Mouse (Mus musculus): ENCODE measurements around the gene Slc39a7.

Slc39a7 gene

GRCm38 (mm10) chr17:34031465-34032173 lies at the start of gene Slc39a7, which contains the start of gene Rxrb:
TSS of gene Slc39a7 (minus strand) at chr17:34031682.
TSS of gene Rxrb (plus strand) at chr17:34031812.
- DNase-seq (ENCODE audit: low spot score), result peak; percentile 98

- DNase-seq (ENCODE audit: low spot score), result peak; percentile 45
Observed at GRCm38 (mm10) chr17:34079621-34080020, 48.1 kb upstream of the Slc39a7 start.

GRCm38 (mm10) chr17:34079002-34079401 lies 47.5 kb upstream of the Slc39a7 start:
- no peak for DNase-seq (ENCODE audit: low spot score)

- no peak for DNase-seq (ENCODE audit: low spot score)
Observed at GRCm38 (mm10) chr17:34078148-34078547, 46.7 kb upstream of the Slc39a7 start.

DNA sequence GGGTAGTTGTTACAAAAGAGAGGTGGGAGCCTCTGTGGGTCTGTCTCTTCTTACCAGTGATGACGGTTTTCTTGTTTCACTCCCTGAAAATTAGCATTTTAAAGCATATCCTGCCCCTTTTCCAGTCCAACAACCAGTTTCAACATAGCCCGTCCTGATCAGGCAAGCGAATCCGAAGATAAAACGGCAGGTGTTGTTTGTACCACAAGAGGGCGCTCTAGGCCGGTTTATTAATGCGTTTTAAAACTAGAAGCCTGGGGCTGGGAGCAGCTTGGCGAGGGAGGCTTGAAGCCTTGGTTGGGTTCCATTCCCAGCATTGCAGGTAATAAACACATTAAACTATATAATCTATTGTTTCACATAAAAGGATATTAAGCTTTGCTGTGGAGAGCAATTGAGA lies 46.1 kb upstream of the Slc39a7 start:
- peak; percentile 78 for DNase-seq (ENCODE audit: low spot score)

DNA sequence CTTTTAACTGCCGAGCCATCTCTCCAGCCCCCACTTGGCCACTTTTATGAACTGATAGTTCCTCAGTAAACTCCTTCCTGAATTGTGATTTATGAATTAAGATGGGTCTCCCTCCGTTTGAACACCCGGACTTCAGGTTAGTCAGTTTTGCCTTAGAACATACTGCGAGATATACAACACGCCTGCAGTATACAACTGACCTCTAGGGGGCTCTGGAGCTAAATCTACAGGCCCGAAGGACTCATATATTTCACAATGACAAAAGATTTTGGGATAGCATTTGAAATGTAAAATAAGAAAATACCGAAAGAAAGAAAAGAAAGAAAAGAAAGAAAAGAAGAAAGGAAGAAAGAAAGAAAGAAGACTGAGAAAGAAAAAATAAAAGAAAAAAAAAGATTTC lies 43.8 kb upstream of the Slc39a7 start:
- DNase-seq (ENCODE audit: low spot score), result peak; percentile 84

DNA sequence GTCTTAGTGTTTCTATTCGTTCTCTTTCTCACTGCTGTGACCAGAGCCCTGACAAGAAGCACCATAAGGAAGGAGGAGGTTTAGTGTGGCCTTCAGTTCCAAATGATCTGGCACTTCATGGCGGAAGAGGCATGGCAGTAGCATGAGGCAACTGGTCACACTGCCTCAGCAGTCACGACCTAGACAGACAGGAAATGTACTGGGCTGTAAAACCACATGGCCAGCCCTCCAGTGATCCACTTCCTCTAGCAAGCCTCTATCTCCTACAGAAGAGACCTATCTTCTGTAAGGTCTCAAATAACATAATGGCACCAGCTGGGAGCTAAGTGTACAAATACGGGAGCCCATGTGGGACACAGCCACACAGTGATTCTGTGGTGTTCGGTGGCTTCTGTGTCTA lies 40.6 kb upstream of the Slc39a7 start:
- no peak for DNase-seq (ENCODE audit: low spot score)

GRCm38 (mm10) chr17:34068864-34069263 lies 37.4 kb upstream of the Slc39a7 start:
- no peak for DNase-seq (ENCODE audit: low spot score)

GRCm38 (mm10) chr17:34057224-34057623 lies 25.7 kb upstream of the Slc39a7 start:
- no peak for DNase-seq (ENCODE audit: low spot score)

GRCm38 (mm10) chr17:34047404-34048050 lies 16.0 kb upstream of the Slc39a7 start:
- no peak for DNase-seq (ENCODE audit: low spot score)

- no peak for DNase-seq (ENCODE audit: low spot score)
Observed at GRCm38 (mm10) chr17:34045941-34046340, 14.5 kb upstream of the Slc39a7 start.

DNA sequence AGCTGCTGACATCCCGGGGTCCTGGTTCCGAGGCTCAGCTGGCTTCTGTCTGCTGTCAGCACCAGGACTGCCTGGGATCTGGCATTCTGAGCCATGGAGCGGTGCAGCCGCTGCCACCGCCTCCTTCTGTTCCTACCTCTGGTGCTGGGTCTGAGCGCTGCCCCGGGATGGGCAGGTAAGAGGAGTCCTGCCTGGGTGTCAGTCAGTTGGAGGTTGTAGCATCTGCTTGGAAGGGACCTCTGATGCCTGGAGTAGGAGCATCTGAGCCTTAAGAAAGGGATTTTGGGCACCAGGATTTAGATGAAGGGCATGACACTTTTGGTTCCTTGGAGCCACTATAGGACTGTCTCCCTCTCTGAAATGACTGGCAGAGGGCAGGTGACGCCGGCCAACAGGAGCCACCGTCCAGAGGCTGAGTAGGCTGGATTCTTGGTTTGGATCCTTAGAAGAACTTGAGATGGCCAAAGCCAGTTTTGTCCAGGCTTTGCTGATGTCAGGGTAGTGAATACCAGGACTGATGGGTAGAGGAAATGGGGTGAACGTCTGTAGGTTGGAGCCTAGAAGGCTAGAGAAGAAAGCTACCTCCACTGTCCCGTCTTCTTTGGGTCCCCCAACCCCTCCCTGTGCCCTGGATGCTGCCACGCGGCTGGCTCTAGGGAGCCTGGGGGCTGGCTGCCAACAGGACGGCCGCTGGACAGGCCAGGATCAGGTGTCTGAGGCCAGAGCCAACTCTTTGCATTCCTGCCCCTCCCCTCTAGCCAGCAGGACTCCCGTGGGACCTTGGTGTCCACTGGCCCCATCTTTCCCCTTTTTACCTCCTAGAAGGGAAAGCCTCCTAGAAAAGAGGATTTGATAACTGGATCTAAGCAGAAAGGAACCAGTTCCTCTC lies 8.3 kb upstream of the Slc39a7 start:
- DNase-seq (ENCODE audit: low spot score), result peak; percentile 35

GRCm38 (mm10) chr17:34038878-34039561 lies 7.5 kb upstream of the Slc39a7 start, which contains the start of gene Col11a2:
TSS of gene Col11a2 (plus strand) at chr17:34039437.
- peak; percentile 38 for DNase-seq (ENCODE audit: low spot score)

GRCm38 (mm10) chr17:34038440-34038839 lies 7.0 kb upstream of the Slc39a7 start:
- DNase-seq (ENCODE audit: low spot score), result peak; percentile 75

DNA sequence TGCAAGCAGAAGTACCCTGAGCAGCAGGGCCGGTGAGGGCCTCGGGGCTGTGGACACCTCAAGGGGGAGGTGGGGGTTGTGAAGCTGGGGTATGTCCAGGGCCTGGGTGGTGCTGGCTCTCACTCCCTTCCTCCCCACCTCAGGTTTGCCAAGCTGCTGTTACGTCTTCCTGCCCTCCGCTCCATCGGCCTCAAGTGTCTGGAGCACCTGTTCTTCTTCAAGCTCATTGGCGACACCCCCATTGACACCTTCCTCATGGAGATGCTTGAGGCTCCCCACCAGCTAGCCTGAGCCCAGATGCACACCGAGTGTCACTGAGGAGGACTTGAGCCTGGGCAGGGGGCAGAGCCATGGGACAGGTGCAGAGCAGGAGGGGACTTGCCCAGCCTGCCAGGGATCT lies 5.8 kb upstream of the Slc39a7 start:
- DNase-seq (ENCODE audit: low spot score), result peak; percentile 12

DNA sequence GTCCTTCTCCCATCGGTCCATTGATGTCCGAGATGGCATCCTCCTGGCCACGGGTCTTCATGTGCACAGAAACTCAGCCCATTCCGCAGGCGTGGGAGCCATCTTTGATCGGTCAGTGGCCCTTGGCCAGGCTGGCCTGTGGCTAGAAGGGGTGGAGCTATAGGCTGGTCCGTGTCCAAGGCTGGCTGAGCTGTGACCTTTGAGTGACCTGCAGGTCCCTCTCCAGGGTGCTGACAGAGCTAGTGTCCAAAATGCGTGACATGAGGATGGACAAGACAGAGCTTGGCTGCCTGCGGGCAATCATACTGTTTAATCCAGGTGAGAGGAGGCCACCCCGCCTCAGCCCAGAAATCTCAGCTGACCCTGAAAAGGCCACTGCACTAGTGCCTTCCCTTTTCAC lies 5.2 kb upstream of the Slc39a7 start:
- DNase-seq (ENCODE audit: low spot score), result peak; percentile 45

DNA sequence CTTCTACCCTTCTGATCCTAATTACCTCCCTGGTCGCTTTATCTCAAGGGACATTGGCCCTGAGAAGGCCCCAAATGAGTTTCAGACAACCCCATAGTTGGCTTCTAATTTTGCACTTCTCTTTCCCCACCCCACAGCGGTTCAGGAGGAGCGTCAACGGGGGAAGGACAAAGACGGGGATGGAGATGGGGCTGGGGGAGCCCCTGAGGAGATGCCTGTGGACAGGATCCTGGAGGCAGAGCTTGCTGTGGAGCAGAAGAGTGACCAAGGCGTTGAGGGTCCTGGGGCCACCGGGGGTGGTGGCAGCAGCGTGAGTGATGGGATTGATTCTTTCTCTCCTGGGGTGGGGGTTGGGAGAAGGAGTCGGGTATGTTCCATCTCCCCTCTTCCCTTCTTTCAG lies 4.0 kb upstream of the Slc39a7 start:
- DNase-seq (ENCODE audit: low spot score), result no peak

DNA sequence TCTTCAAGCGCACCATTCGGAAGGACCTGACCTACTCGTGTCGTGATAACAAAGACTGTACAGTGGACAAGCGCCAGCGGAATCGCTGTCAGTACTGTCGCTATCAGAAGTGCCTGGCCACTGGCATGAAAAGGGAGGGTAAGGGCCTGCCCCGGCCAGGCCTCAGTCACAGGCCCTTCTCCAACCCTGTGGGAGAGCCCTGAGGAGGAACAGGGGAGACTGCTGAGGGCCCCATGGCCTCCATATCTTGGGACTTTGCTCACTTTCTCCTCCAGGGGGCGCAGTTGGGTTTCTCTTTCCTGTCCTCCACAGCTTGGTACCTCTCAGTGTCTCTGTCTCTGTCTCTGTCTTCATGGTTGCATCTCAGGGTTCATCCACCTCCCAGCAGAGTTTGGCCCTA lies 2.6 kb upstream of the Slc39a7 start:
- DNase-seq (ENCODE audit: low spot score), result peak; percentile 73

DNA sequence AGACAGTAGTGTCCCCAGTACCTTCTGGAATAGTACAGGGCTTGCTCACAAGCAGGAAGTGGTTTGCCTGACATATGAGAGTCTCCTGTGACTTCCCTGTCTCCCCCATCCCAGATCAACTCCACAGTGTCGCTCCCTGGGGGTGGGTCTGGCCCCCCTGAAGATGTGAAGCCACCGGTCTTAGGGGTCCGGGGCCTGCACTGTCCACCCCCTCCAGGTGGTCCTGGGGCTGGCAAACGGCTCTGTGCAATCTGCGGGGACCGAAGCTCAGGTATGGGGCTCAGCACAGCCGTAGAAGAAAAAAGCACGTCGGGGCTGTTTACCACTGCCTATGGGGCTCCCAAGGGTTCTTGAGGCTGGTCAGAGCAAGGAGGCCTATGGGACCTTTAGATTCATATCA lies 2.0 kb upstream of the Slc39a7 start:
- DNase-seq (ENCODE audit: low spot score), result peak; percentile 14

GRCm38 (mm10) chr17:34032806-34033205 lies 1.3 kb upstream of the Slc39a7 start:
- peak; percentile 35 for DNase-seq (ENCODE audit: low spot score)

- no peak for DNase-seq (ENCODE audit: low spot score)
Observed at GRCm38 (mm10) chr17:34032174-34032632, 721 bp upstream of the Slc39a7 start.

DNA sequence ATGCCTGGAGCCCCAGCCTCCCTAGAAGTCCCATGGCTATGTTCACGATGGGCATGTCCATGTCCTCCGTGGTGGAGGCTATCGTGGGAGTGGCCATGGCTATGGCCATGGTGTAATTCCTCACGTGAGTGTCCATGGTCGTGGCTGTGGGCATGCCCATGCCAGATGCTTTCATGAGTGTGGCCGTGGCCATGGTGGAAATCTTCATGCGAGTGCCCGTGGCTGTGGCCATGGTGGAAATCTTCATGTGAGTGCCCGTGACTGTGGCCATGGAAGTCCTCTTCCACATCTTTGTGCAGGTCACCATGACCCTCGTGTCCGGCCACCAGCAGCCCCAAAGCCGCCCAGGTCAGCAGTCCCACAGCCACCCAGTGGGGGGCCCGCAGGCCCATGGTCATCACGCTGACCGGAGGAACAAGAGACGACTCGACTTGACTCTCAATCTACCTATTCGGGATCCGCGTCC lies 588 bp downstream of the Slc39a7 start:
- DNase-seq (ENCODE audit: low spot score), result no peak
